Mouse (Mus musculus): ENCODE data around the gene Rbfox3. TPM values are rescaled to one million over a fixed set of nuclear protein-coding genes. Genes with fewer than 3 reads are reported as not detected.

Gene Rbfox3
- total RNA-seq, 4 experiments from 2014 or later = 229 to 281 (median 270) TPM

DNA sequence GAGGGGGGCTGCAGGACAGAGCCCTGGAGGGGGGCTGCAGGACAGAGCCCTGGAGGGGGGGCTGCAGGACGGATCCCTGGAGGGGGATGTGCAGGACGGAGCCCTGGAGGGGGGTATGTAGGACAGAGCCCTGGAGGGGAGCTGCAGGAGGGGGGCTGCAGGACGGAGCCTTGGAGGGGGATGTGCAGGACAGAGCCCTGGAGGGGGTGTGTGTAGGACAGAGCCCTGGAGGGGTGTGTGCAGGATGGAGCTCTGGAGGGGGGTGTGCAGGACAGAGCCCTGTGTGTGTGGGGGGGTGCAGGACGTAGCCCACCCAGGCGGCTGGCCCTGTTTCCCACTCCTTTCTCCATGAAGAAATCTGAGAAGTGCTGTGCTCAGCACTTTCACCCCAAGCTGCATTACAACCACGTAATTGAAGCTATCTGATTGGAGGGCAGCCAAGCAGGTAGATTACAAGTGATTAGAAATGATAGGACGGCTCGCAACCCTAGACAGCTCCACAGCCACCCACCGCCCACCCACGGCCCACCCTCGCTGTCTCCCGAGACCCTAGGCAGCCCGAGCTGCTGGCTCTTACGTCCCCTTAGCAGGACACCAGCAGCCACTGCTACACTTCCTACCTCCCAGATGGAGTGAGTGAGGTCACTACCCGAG, 399.0 kb downstream of the Rbfox3 start:
- no peak for DNase-seq (ENCODE audit: low spot score in 2 of 2)

DNA sequence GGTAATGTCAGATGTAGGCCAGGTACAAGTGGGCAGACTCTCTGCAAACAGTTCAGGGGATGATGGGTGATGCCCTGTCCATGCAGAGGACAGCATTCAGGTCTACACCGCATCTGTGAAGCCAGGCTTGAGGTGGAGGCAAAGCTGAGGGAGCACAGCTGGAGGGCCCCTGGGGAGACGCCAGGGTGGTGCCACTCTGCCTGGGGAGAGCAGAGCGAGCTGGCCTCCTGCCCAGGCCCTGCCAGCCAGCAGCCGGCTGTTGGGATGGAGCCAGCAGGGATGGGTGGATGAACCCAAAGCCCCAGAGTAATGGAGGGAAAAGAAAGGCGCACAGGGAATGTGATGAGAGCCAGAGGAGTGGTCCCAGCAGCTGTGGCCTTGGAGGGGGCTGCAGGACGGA, 399.5 kb downstream of the Rbfox3 start:
- DNase-seq (ENCODE audit: low spot score in 2 of 2) = peak in 1 of 2 experiments; percentile 64

GRCm38 (mm10) chr11:118508341-118508740, 403.1 kb downstream of the Rbfox3 start:
- DNase-seq (ENCODE audit: low spot score in 2 of 2) = no peak

- peak; percentile 65 to 87 for DNase-seq (ENCODE audit: low spot score in 2 of 2)
These were observed 403.5 kb downstream of the Rbfox3 start for GRCm38 (mm10) chr11:118507904-118508303.

GRCm38 (mm10) chr11:118507095-118507494, 404.3 kb downstream of the Rbfox3 start:
- DNase-seq (ENCODE audit: low spot score in 2 of 2) = no peak

- no peak for DNase-seq (ENCODE audit: low spot score in 2 of 2)
These were observed 407.3 kb downstream of the Rbfox3 start for GRCm38 (mm10) chr11:118504180-118504454.

GRCm38 (mm10) chr11:118503418-118504179, 407.8 kb downstream of the Rbfox3 start:
- no peak for DNase-seq (ENCODE audit: low spot score in 2 of 2)

- no peak for DNase-seq (ENCODE audit: low spot score in 2 of 2)
These were observed 408.4 kb downstream of the Rbfox3 start for GRCm38 (mm10) chr11:118502990-118503389.

DNA sequence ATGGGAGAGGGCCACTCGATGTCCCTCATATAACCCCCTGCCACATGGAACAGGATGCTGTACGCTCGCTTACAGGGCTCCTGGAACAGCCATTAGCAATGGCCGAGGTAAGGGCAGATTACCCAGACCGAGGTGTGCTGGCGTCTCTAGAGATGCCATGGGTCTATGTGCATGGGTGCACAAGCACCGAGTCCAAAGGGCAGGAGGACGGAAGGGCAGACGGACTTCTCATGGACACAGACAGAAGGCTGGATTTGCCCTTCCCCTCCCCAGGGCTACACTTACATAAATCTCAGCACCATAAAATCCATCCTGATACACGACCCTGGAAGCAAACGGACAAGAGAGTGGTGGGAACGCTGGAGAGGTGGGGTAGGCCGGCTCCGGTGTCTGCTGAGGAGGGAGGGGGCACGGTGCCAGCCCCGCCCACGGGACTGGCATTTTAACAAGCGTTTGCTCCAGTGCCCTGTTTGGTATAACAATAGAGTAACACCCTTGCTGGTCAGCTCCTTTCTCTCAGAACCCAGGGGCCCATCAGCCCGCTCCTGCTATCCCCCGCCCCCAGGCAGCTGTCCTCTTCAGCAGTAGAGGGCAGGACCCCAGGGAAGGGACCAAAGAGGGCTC, 415.2 kb downstream of the Rbfox3 start:
- DNase-seq (ENCODE audit: low spot score in 2 of 2) = no peak

- DNase-seq (ENCODE audit: low spot score in 2 of 2) = no peak
These were observed 416.3 kb downstream of the Rbfox3 start for GRCm38 (mm10) chr11:118495065-118495464.

GRCm38 (mm10) chr11:118494001-118494737, 417.2 kb downstream of the Rbfox3 start:
- DNase-seq (ENCODE audit: low spot score in 2 of 2) = no peak

- DNase-seq (ENCODE audit: low spot score in 2 of 2) = no peak
These were observed 417.9 kb downstream of the Rbfox3 start for GRCm38 (mm10) chr11:118493458-118493857.

GRCm38 (mm10) chr11:118491230-118491629, 420.2 kb downstream of the Rbfox3 start:
- no peak for DNase-seq (ENCODE audit: low spot score in 2 of 2)

GRCm38 (mm10) chr11:118490566-118491218, 420.7 kb downstream of the Rbfox3 start:
- no peak for DNase-seq (ENCODE audit: low spot score in 2 of 2)

DNA sequence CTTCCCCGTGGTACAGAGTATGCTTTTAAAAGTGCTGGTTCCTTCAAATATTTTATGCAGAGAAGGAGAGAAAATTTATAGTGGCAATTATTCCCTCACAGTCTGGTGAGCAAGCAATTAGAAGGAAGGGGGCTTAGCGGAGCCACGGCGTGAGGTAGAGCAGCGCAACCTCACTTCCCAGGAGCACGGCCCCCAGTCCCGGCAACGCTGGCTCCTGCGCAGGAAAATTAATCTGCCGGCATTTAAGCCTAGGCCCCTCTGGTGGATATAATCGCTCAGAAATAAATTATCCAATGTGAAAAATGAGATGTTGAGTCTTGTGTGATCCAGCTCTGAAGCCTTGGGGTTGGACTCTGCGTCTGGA, 422.5 kb downstream of the Rbfox3 start:
- DNase-seq (ENCODE audit: low spot score in 2 of 2) = no peak

GRCm38 (mm10) chr11:118488191-118488906, 423.0 kb downstream of the Rbfox3 start:
- no peak for DNase-seq (ENCODE audit: low spot score in 2 of 2)

GRCm38 (mm10) chr11:118486881-118487772, 424.3 kb downstream of the Rbfox3 start:
- no peak for DNase-seq (ENCODE audit: low spot score in 2 of 2)

GRCm38 (mm10) chr11:118486281-118486680, 425.1 kb downstream of the Rbfox3 start:
- DNase-seq (ENCODE audit: low spot score in 2 of 2) = no peak

DNA sequence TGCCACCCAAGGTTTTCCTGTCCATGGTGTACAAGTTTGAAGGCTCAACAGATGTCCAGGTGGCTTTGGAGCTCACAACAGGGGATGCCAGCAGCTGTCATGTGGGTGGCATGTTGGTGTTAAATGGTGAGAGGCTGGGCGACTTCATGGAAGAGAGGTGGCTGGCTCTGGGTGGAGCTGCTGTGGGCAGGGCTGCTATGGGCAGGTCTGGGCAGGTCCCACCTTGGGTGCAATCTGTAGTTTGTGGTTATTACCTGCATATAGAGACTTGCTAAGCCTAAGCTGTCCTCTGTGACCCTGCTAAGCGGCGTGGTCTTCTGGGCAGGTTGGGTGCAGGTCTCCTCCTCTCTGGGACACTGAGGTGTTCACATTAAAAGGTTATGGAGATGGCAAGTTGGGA, 425.6 kb downstream of the Rbfox3 start:
- no peak for DNase-seq (ENCODE audit: low spot score in 2 of 2)

DNA sequence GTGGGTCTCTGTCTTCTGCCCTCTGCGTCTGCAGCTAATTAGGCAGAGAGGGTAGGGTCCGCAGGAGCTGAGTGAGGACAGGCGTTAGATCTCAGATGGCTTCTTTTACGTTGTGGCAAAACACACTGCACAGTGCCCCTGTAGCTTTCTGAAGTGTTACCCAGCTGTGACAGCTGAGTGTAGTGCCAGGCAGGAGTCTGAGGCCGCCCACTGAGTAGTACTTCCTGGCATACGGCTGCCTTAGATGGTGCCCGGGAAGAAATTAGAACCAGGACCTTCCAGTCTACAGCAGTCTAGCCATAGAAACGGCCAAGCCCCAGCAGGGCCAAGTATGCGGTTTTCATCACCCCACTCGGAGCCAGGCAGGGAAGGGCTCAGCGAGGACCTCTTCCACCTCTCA, 426.1 kb downstream of the Rbfox3 start:
- DNase-seq (ENCODE audit: low spot score in 2 of 2) = no peak

Data from layer of hippocampus, adult 8-10 months (tissue).